Mouse (Mus musculus): ENCODE measurements around the gene Clip2. TPM values are rescaled to one million over a fixed set of nuclear protein-coding genes. Genes with fewer than 3 reads are reported as not detected.

Clip2 gene
- polyA plus RNA-seq, 1 experiment from 2014 or later = 4.6 TPM

DNA sequence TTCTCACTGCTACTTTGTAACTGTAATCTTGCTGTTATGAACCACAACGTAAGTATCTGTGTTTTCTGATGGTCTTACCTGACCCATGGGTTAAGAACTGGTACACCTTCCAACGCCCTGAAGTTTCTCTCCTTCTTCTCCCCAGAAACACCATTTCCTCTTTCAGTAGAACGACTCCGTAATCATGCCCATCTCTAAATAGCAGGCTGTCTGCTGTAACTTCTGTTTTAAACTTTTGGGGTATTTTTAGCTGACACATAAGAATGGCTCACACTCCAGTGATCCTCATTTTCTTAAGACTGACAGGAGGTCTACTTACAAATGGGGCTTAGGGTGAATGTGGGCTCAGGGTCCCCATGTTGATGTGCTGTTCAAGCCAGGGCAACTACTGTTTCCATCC lies 32.1 kb downstream of the Clip2 start:
- WGBS = 93% methylated on average over 4 of the region's 4 CpGs

GRCm38 (mm10) chr5:134519471-134519870 lies 32.8 kb downstream of the Clip2 start:
- H3K4me1 ChIP-seq = no peaks in the 10 kb centered on the region
- H3K27ac ChIP-seq = no peak overlapping the region
- H3K36me3 ChIP-seq = peaks cover 40% of the 10 kb centered on the region
- H3K4me3 ChIP-seq = no peak overlapping the region
- no peak for ATAC-seq (ENCODE audit: borderline replicate concordance, extremely low read depth, low FRiP score, low TSS enrichment)
- no peak overlapping the region for H3K4me2 ChIP-seq
- H3K9ac ChIP-seq = no peak overlapping the region
- 92% methylated on average over 5 of the region's 5 CpGs for WGBS
- no peaks in the 10 kb centered on the region for H3K27me3 ChIP-seq
- H3K9me3 ChIP-seq = no peaks in the 10 kb centered on the region

More for the DNA sequence above, 32.1 kb downstream of the Clip2 start:
- no peaks in the 10 kb centered on the region for H3K9me3 ChIP-seq
- H3K4me2 ChIP-seq = no peak overlapping the region
- H3K27me3 ChIP-seq = no peaks in the 10 kb centered on the region
- H3K4me3 ChIP-seq = no peak overlapping the region
- no peaks in the 10 kb centered on the region for H3K4me1 ChIP-seq
- H3K9ac ChIP-seq = no peak overlapping the region
- no peak for ATAC-seq (ENCODE audit: borderline replicate concordance, extremely low read depth, low FRiP score, low TSS enrichment)
- H3K36me3 ChIP-seq = peaks cover 40% of the 10 kb centered on the region
- no peak overlapping the region for H3K27ac ChIP-seq

DNA sequence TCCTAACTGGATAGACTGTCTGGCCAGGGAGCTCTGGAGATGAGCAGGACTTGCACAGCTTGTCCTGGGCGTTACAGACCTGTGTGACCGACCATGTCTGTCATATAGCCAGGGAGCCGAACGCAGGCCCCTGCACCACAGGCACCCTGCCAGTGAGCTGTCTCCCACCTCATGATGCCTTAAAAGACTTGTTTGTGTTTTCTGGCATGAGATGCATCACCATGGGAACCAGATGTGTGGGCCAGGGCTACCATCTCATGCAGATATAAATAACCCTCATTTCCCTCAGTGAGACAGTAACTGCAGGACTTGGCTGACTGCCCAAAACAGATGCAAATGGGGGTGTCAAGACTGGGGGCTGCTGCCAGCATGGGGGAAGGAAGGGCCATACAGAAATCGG lies 40.1 kb downstream of the Clip2 start:
- Histone ChIP-seq H3K9ac (no peak overlapping the region), H3K4me2 (no peak overlapping the region), H3K27me3 (no peaks in the 10 kb centered on the region), H3K4me3 (no peak overlapping the region), H3K36me3 (peaks cover 57% of the 10 kb centered on the region), H3K9me3 (no peaks in the 10 kb centered on the region), H3K4me1 (peaks cover 10% of the 10 kb centered on the region), H3K27ac (peak overlapping the region; percentile 41)
- peak; percentile 69; the same call in 1 of the 2 replicates for ATAC-seq (ENCODE audit: borderline replicate concordance, extremely low read depth, low FRiP score, low TSS enrichment)
- WGBS = 47% methylated on average over 5 of the region's 5 CpGs

- Histone ChIP-seq H3K36me3 (peaks cover 41% of the 10 kb centered on the region), H3K27ac (no peak overlapping the region), H3K4me2 (no peak overlapping the region), H3K9ac (no peak overlapping the region), H3K27me3 (no peaks in the 10 kb centered on the region), H3K9me3 (no peaks in the 10 kb centered on the region), H3K4me3 (no peak overlapping the region), H3K4me1 (peaks cover 10% of the 10 kb centered on the region)
- 81% methylated on average over 5 of the region's 5 CpGs for WGBS
- no peak for ATAC-seq (ENCODE audit: borderline replicate concordance, extremely low read depth, low FRiP score, low TSS enrichment)
Observed at GRCm38 (mm10) chr5:134510266-134510665, 42.0 kb downstream of the Clip2 start.

DNA sequence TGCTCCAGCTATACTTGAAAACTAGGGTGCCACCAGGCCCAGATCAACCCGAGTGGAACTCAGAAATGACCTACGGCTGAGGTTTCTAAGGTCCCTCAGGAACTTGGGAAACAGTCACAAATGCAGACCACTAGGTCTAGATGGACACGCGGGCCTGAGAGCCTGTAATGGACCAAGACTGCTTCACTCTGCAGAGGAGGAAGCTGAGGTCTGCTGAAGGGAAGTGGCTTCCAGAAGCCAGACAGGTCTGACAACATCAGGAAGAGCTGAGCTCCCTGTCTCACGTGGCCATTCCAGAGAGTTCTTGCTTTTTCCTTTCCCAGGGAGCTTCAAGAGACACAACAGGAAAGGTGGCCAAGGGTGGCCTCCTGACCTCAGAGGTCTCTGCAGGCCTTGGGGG lies 43.3 kb downstream of the Clip2 start:
- H3K27ac ChIP-seq = no peak overlapping the region
- peaks cover 39% of the 10 kb centered on the region for H3K36me3 ChIP-seq
- peaks cover 10% of the 10 kb centered on the region for H3K4me1 ChIP-seq
- no peak for ATAC-seq (ENCODE audit: borderline replicate concordance, extremely low read depth, low FRiP score, low TSS enrichment)
- no peak overlapping the region for H3K9ac ChIP-seq
- 82% methylated on average over 5 of the region's 5 CpGs for WGBS
- H3K4me2 ChIP-seq = no peak overlapping the region
- H3K27me3 ChIP-seq = no peaks in the 10 kb centered on the region
- no peaks in the 10 kb centered on the region for H3K9me3 ChIP-seq
- H3K4me3 ChIP-seq = no peak overlapping the region

DNA sequence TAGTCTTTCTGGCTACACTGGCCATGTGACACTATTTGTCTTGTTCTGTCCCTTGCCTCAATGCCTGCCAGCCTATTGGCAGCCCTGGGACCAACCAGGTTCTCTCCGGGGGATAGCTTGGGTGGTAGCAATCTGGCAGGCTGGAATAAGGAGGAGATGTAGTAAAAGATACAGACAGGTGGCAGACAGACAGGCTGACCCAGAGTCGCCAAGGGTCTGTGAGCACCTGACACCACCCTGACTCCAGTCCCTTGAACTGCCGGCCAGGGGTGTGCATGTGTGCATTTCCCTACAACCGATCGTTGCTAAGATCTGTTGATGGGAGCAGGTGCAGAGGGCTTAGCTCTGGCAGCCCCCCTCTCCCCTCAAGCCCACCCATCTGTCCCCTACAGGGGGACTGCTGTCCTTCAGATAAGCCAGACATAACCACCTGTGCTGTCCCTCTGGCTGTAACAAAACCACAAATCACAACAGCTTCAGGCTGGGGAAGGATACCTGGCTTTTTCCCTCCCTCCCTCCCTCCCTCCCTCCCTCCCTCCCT lies 44.3 kb downstream of the Clip2 start:
- peaks cover 10% of the 10 kb centered on the region for H3K4me1 ChIP-seq
- no peak overlapping the region for H3K4me2 ChIP-seq
- WGBS = 77% methylated on average over 5 of the region's 5 CpGs

GRCm38 (mm10) chr5:134507307-134507706 lies 44.9 kb downstream of the Clip2 start:
- H3K4me1 ChIP-seq = peaks cover 6% of the 10 kb centered on the region
- no peak overlapping the region for H3K4me3 ChIP-seq
- WGBS = 15% methylated on average over 10 of the region's 10 CpGs
- peaks cover 42% of the 10 kb centered on the region for H3K36me3 ChIP-seq
- no peak overlapping the region for H3K9ac ChIP-seq
- no peak for ATAC-seq (ENCODE audit: borderline replicate concordance, extremely low read depth, low FRiP score, low TSS enrichment)
- H3K27ac ChIP-seq = no peak overlapping the region; the same call in 1 of the 2 replicates
- H3K27me3 ChIP-seq = no peaks in the 10 kb centered on the region
- no peak overlapping the region for H3K4me2 ChIP-seq
- no peaks in the 10 kb centered on the region for H3K9me3 ChIP-seq

More for the DNA sequence above, 44.3 kb downstream of the Clip2 start:
- Histone ChIP-seq H3K27ac (no peak overlapping the region; the same call in 1 of the 2 replicates), H3K9me3 (no peaks in the 10 kb centered on the region), H3K36me3 (peaks cover 36% of the 10 kb centered on the region), H3K4me3 (no peak overlapping the region), H3K9ac (no peak overlapping the region), H3K27me3 (no peaks in the 10 kb centered on the region)
- ATAC-seq (ENCODE audit: borderline replicate concordance, extremely low read depth, low FRiP score, low TSS enrichment) = no peak

- H3K4me1 ChIP-seq = no peaks in the 10 kb centered on the region; the same call in 1 of the 2 replicates
- H3K9me3 ChIP-seq = no peaks in the 10 kb centered on the region
- H3K9ac ChIP-seq = no peak overlapping the region
- WGBS = 76% methylated on average over 9 of the region's 9 CpGs
- H3K4me3 ChIP-seq = no peak overlapping the region
- ATAC-seq (ENCODE audit: borderline replicate concordance, extremely low read depth, low FRiP score, low TSS enrichment) = no peak
- no peaks in the 10 kb centered on the region for H3K27me3 ChIP-seq
- H3K27ac ChIP-seq = no peak overlapping the region
- H3K36me3 ChIP-seq = peaks cover 44% of the 10 kb centered on the region
- no peak overlapping the region for H3K4me2 ChIP-seq
Observed at GRCm38 (mm10) chr5:134505810-134506292, 46.4 kb downstream of the Clip2 start.

DNA sequence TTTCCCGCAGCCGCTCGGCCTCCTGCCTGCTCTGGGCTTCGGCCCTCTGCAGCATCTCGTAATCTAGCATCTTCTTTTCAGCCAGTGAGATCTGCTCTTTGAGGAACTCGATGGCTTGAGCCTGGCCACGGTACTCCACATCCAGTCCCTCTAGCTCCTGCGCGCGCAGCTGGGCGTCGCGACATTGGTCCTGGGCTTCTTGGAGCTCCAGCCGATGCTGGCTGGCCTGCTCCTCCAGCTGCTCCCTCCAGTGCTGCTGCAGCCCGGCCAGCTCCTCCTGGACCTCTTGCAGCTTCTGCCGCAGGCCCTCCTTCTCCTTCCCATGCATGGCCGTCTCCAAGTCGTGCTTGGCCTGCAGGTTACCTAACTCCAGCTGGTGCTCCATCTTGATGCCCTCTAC lies 49.6 kb downstream of the Clip2 start:
- WGBS = 89% methylated on average over 18 of the region's 18 CpGs
- H3K27me3 ChIP-seq = no peaks in the 10 kb centered on the region
- no peak overlapping the region for H3K4me2 ChIP-seq
- no peak overlapping the region for H3K9ac ChIP-seq
- no peak overlapping the region for H3K4me3 ChIP-seq
- H3K9me3 ChIP-seq = no peaks in the 10 kb centered on the region
- peaks cover 33% of the 10 kb centered on the region for H3K36me3 ChIP-seq
- no peaks in the 10 kb centered on the region; the same call in 1 of the 2 replicates for H3K4me1 ChIP-seq
- no peak overlapping the region for H3K27ac ChIP-seq
- ATAC-seq (ENCODE audit: borderline replicate concordance, extremely low read depth, low FRiP score, low TSS enrichment) = no peak

DNA sequence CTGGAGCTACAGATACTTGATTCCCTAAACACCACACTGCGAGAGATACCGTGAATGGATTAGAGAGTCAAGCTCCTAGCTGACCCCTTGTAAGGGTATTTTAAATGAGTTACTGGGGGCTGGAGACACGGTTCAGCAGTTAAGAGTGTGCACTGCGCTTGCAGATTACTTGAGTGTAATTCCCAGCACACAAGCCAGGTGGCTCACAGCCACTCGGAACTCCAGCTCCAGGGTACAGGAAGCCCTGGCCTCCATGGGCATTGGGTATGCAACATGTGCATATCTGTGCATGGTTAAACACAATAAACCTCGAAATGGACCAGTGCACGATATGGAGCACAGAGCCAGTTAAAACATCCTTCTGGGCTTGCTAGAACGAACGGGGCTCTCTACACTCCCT lies 50.8 kb downstream of the Clip2 start:
- Histone ChIP-seq H3K4me2 (no peak overlapping the region), H3K36me3 (peaks cover 36% of the 10 kb centered on the region), H3K27ac (no peak overlapping the region), H3K9ac (no peak overlapping the region), H3K27me3 (no peaks in the 10 kb centered on the region), H3K4me3 (no peak overlapping the region), H3K9me3 (no peaks in the 10 kb centered on the region), H3K4me1 (no peaks in the 10 kb centered on the region)
- 83% methylated on average over 9 of the region's 9 CpGs for WGBS
- ATAC-seq (ENCODE audit: borderline replicate concordance, extremely low read depth, low FRiP score, low TSS enrichment) = no peak

DNA sequence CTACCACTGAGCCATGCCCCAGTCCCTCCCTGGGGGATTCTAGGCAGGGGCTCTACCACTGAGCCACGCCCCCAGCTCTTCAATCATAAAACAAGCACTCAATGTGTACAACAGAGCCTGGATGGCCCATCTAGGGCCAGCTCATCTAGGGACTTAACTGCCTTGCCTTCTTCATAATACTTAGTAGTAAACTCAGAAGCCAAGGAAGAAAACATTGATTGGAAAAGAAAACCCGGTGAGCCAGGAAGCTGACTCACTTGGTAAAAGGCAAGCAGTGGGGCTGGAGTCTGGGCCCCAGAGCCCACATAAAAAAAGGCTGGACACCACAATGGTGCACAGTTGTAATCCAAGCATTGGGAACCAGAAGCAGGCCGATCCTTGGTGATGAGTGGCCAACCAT lies 51.6 kb downstream of the Clip2 start:
- H3K36me3 ChIP-seq = peaks cover 39% of the 10 kb centered on the region
- H3K9ac ChIP-seq = no peak overlapping the region
- no peak overlapping the region for H3K4me2 ChIP-seq
- no peaks in the 10 kb centered on the region for H3K9me3 ChIP-seq
- no peaks in the 10 kb centered on the region for H3K27me3 ChIP-seq
- H3K4me1 ChIP-seq = no peaks in the 10 kb centered on the region
- H3K4me3 ChIP-seq = no peak overlapping the region
- H3K27ac ChIP-seq = no peak overlapping the region
- WGBS = 90% methylated on average over 3 of the region's 3 CpGs
- ATAC-seq (ENCODE audit: borderline replicate concordance, extremely low read depth, low FRiP score, low TSS enrichment) = no peak

- H3K4me2 ChIP-seq = no peak overlapping the region
- 0 out of 2 replicates have a peak, but pooled peaks have one; percentile 5 for ATAC-seq (ENCODE audit: borderline replicate concordance, extremely low read depth, low FRiP score, low TSS enrichment)
- H3K27me3 ChIP-seq = no peaks in the 10 kb centered on the region
- H3K36me3 ChIP-seq = peaks cover 39% of the 10 kb centered on the region
- H3K27ac ChIP-seq = no peak overlapping the region
- no peaks in the 10 kb centered on the region for H3K9me3 ChIP-seq
- no peaks in the 10 kb centered on the region for H3K4me1 ChIP-seq
- no peak overlapping the region for H3K4me3 ChIP-seq
- no peak overlapping the region for H3K9ac ChIP-seq
- 63% methylated on average over 4 of the region's 4 CpGs for WGBS
Observed at GRCm38 (mm10) chr5:134500062-134500461, 52.2 kb downstream of the Clip2 start.

All from lung, embryonic 15.5 days (tissue).